Mouse (Mus musculus) neural tube, embryonic 15.5 days (tissue): Measurements from ENCODE around the gene Exoc6b. TPM values are rescaled to one million over a fixed set of nuclear protein-coding genes. Genes with fewer than 3 reads are reported as not detected.
A peak's percentile ranks its signal among the peaks of the same experiment; 100 is the strongest.

ENCODE experiments used
- ATAC-seq: fragments of 200-750 bp; cut with Nextera tagmentation; 2 replicates; pipeline ENCODE4 v1.8.0; 2017; ENCODE audit warnings: mild to moderate bottlenecking, moderate TSS enrichment, moderate library complexity; ENCODE audit not compliant: low FRiP score
- H3K27ac ChIP-seq: fragments of 300-500 bp; sonication (generic); replicated peaks from 2 replicates; pipeline ENCODE4 v1.5.1; 2015; ENCODE audit warnings: mild to moderate bottlenecking, inconsistent platforms
- H3K27me3 ChIP-seq: fragments of 300-500 bp; sonication (generic); replicated peaks from 2 replicates; pipeline ENCODE4 v1.6.1; 2015; ENCODE audit warnings: inconsistent platforms
- H3K36me3 ChIP-seq: fragments of 300-500 bp; sonication (generic); 2 replicates; pipeline ENCODE4 v1.6.1; 2015; ENCODE audit warnings: inconsistent platforms
- H3K4me1 ChIP-seq: fragments of 300-500 bp; sonication (generic); 2 replicates; pipeline ENCODE4 v1.6.1; 2015; ENCODE audit warnings: inconsistent platforms
- H3K4me2 ChIP-seq: fragments of 300-500 bp; sonication (generic); 2 replicates; pipeline ENCODE4 v1.6.1; 2015; ENCODE audit warnings: inconsistent platforms, mild to moderate bottlenecking, moderate library complexity
- H3K4me3 ChIP-seq: fragments of 300-500 bp; sonication (generic); replicated peaks from 2 replicates; pipeline ENCODE4 v1.5.1; 2015; ENCODE audit warnings: mild to moderate bottlenecking, inconsistent platforms
- H3K9ac ChIP-seq: fragments of 300-500 bp; sonication (generic); replicated peaks from 2 replicates; pipeline ENCODE4 v1.6.1; 2015; ENCODE audit warnings: mild to moderate bottlenecking, inconsistent platforms
- H3K9me3 ChIP-seq: fragments of 300-500 bp; sonication (generic); replicated peaks from 2 replicates; pipeline ENCODE4 v1.6.1; 2016; ENCODE audit warnings: inconsistent platforms
- WGBS: fragments of 180-500 bp; shearing (Covaris S2); methylation state at CpG from one replicate; pipeline ENCODE4 v1.1.7; 2015; ENCODE audit warnings: mixed read lengths; 5-methylcytosine and 5-hydroxymethylcytosine counted together
- polyA plus RNA-seq: library from polyadenylated mRNA; unstranded; fragments of >200 nt; fragmentation: Nextera tagmentation; extraction: Ambion mirVana; gene quantifications from 2 replicates; pipeline ENCODE4 v1.2.1, GENCODE M21; 2015

Exoc6b gene
- polyA plus RNA-seq, 1 experiment from 2014 or later: 44.5 TPM

DNA sequence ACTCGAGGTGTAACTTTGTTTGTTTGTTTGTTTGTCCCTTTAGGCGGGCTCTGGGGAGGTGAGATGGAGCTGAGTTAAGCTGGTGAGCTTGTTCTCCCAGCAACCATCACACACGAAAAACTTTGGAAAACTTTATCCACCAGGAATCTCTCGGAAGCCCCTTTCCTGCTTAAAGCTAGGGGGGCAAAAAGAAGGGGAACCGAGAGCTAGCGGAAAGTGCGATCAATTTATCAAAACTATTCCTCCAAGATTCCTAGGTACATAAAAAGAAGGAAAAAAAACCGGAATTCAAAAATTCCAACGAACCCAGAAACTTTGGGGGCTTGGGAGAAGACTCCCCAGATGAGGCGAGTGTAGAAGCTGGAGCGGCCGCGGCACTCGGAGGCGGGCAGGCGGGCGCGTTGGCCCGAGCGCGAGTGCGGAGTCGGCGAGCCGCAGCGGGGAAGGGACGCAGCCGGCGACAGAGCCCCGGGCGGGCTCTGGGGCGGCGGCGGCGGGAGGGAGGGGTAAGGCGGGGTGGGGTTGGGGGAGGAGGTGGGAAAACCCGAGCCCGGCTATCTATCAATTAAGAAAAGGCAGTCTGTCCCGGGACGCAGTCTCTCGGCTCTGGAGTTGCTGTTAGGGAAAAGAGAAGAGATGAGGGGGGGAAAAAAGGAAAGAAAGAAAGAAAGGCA is 481.0 kb downstream of the Exoc6b start:
- Histone ChIP-seq H3K9me3 (no peaks in the 10 kb centered on the region), H3K4me2 (peak overlapping the region; percentile 94), H3K4me3 (peak overlapping the region; percentile 49), H3K9ac (0 out of 2 replicates have a peak overlapping the region, but pooled peaks have one; percentile 41), H3K27me3 (peaks cover 81% of the 10 kb centered on the region), H3K27ac (no peak overlapping the region), H3K4me1 (peaks cover 67% of the 10 kb centered on the region), H3K36me3 (no peaks in the 10 kb centered on the region)
- no peak for ATAC-seq
- under 1% methylated on average over 41 of the region's 41 CpGs for WGBS

DNA sequence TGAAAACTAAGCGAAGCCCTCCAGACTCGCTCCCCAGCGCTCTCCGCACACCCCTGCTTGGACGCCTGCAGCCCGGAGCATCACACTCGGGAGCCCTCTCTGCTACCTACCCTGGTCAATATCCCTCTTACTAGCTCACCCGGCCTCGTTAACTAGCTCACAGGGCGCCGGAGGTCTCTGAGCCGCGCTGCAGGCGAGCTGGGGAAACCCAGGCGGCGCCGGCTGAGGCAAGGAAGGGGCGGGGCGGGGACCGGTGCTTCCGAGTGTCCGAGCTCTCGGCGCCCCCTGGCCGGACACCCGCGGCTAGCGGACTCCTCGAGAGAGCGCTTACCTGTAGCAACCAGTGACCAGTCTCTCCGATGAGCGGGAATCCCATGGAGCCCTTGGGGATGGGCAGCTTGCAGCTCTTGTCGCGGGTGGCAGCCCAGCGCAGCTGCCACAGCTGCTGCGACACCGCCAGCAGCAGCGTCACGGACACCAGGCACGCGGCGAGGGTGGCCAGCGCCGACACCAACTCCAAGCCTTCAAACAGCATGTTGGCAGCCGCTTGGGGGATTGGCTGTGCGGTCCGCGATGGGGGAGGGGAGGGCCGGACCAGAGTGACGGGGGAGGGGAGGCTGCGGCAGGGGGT is 481.7 kb downstream of the Exoc6b start:
- under 1% methylated on average over 50 of the region's 51 CpGs for WGBS
- peak overlapping the region; percentile 43 for H3K9ac ChIP-seq
- peaks cover 74% of the 10 kb centered on the region for H3K4me1 ChIP-seq
- H3K27ac ChIP-seq: no peak overlapping the region
- H3K4me3 ChIP-seq: peak overlapping the region; percentile 49
- H3K4me2 ChIP-seq: peak overlapping the region; percentile 94
- no peaks in the 10 kb centered on the region for H3K9me3 ChIP-seq
- H3K36me3 ChIP-seq: no peaks in the 10 kb centered on the region
- ATAC-seq: no peak
- H3K27me3 ChIP-seq: peaks cover 88% of the 10 kb centered on the region

DNA sequence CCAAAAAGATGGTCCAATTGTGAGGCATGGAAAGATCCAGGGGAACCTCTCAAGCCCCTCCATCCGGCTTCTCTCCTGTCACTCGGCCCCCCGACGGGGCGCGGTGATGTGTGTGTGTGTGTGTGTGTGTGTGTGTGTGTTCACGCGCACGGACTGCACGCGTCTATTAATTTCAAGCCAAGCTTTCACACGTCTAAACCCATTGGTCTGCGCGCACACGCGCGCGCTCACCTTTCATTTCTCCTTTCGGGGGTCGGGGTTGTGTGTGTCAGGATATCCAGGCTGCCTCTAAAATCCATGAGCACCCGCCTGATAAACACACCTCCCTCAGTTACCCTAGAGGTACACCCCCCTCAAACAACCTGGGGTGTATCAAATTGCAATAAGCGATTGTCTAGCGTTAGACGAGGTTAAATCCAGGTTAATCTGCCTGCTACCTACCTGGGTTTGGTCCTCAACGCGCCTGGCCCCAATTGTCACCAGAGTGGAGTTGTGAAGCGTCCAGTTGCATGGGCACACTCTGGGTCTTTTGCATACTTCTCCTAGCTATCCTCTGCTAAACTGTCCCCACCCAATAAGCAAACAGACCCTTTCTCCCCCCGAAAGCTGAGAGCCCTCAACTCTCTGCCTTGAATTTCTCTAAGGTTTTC is 482.6 kb downstream of the Exoc6b start:
- H3K9me3 ChIP-seq: no peaks in the 10 kb centered on the region
- ATAC-seq: no peak
- peak overlapping the region; percentile 49 for H3K4me3 ChIP-seq
- under 1% methylated on average over 28 of the region's 28 CpGs for WGBS
- H3K9ac ChIP-seq: no peak overlapping the region
- peak overlapping the region; percentile 94 for H3K4me2 ChIP-seq
- peaks cover 74% of the 10 kb centered on the region for H3K4me1 ChIP-seq
- no peak overlapping the region for H3K27ac ChIP-seq
- no peaks in the 10 kb centered on the region for H3K36me3 ChIP-seq
- peaks cover 93% of the 10 kb centered on the region for H3K27me3 ChIP-seq

DNA sequence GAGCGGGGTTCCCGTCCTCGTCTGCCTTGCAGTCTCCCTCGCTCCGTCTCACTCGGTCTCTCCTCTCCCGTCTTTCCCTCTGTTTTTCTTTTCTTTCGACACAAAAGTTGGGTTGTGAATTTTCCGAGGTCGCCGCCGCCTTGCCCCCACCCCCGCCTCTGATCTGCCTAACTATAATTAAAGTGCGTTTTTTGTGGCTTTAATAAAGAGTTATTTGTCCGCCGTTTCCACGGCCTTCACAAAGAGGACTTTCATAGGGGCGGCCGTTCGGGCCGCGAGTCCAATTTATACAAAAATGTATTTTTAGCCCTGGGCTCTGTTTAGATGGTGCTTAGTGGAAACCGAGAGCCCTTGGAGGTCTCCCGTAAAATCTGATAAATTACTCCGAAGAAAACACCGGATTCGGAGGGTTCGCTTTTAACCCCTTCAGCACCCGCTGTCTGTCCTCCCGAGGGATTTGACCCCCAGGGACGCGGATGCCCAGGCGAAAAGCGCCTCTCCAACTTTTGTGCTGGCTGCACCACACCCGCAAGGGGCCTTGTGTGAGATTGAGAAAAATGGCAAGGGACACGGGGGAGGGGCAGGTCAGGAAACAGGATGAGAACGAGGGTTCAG is 483.5 kb downstream of the Exoc6b start:
- no peaks in the 10 kb centered on the region for H3K9me3 ChIP-seq
- 0 out of 2 replicates have a peak overlapping the region, but pooled peaks have one; percentile 2 for H3K9ac ChIP-seq
- peak overlapping the region; percentile 94 for H3K4me2 ChIP-seq
- H3K4me3 ChIP-seq: peak overlapping the region; percentile 33
- no peaks in the 10 kb centered on the region for H3K36me3 ChIP-seq
- under 1% methylated on average over 37 of the region's 37 CpGs for WGBS
- H3K27me3 ChIP-seq: peaks cover 93% of the 10 kb centered on the region
- H3K4me1 ChIP-seq: peaks cover 74% of the 10 kb centered on the region
- H3K27ac ChIP-seq: no peak overlapping the region
- no peak for ATAC-seq

DNA sequence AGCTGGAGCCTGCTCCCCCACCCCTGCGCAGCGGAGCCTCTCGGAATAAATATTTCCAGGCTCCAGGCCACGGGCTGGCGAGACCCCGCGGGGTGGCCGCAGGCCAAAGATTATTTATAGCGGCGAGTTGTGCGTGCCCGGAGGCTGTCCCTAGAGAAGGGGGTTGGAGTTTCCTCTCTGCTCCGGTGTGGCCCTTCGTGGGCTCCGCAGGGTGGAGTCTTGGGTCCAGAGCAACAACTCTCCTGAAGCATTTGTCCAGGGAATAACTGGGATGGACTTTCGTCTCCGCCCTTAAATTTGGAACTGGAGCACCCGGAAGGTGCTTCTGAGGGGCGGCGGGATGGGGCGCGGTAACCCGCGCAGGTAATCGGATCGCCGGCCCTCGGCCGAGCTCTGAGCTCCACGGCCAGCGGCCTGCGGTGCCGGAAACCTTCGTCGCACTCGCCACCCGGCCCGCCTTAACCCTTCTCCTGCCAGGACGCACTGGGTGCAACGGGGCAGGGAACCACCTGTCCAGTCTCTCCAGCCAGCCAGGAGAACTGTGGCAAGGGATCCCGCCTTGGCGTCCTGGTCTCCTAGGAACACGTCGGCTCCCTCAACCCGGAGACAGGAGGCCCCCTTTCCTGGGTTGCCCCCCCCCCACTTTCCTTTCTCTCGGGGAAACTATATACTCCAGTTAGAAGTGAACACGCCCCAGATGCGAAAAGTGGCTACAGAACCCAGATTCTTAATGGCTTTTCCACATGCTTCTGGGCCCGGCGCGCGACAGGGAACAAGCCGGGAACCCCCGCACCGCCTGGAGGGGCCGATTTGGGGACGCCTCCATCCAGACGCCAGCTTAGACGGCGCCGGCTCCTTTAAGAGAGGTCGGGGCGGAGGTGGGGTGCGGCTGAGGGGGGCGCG is 484.3 kb downstream of the Exoc6b start:
- Histone ChIP-seq H3K27ac (no peak overlapping the region), H3K27me3 (peaks cover 95% of the 10 kb centered on the region), H3K4me1 (peaks cover 72% of the 10 kb centered on the region), H3K4me2 (peak overlapping the region; percentile 94), H3K9me3 (no peaks in the 10 kb centered on the region), H3K4me3 (peak overlapping the region; percentile 33), H3K9ac (0 out of 2 replicates have a peak overlapping the region, but pooled peaks have one; percentile 6), H3K36me3 (no peaks in the 10 kb centered on the region)
- under 1% methylated on average over 66 of the region's 66 CpGs for WGBS
- no peak for ATAC-seq

DNA sequence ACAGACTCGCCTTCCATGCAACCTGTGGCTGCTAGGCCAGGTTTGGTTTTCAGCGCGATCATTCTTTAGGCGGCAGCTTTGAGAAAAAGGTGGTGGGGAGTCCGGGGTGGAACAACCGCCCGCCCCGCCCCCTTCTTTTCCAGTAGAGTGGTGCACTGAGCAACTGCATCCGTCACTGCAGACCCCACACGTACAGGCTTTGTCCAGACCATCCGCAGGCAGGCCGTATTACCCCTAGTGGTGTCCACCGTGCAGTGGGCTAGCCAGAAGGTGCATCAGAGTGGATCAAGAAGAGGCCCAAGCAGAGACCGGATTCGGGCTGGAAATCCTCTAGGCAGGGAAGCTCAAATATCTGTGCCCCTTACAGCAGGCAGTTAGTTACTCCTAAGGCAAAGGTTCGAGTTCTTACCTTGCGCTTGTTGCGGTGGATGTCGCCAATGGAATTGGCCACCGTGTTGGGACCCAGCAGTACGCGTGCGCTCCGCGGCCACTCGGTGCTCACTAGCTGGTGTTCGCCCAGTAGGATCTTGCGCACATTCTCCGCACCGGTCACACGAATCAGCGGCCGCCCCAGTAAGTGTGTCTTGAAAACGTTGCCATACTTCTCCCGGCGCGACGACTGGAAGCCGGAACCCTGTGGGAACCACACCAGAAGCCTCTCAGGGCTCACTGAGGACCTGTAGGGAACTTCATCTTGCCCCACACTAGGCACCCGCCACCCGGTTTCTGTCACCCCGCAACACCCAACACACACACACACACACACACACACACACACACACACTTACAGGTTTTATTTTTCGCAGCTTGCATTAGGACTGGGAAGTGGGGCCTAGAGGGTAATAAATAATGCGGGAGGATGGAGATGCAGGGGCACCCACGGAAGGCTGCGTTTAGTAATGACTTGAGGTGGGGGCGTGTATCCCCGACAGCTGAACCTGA is 485.2 kb downstream of the Exoc6b start:
- peak overlapping the region; percentile 94 for H3K4me2 ChIP-seq
- H3K9me3 ChIP-seq: no peaks in the 10 kb centered on the region
- no peak overlapping the region for H3K27ac ChIP-seq
- peak; percentile 26; the same call in 1 of the 2 replicates for ATAC-seq
- H3K4me1 ChIP-seq: peaks cover 63% of the 10 kb centered on the region
- 0 out of 2 replicates have a peak overlapping the region, but pooled peaks have one; percentile 6 for H3K9ac ChIP-seq
- peaks cover 95% of the 10 kb centered on the region for H3K27me3 ChIP-seq
- H3K4me3 ChIP-seq: peak overlapping the region; percentile 33
- no peaks in the 10 kb centered on the region for H3K36me3 ChIP-seq
- under 1% methylated on average over 48 of the region's 48 CpGs for WGBS

DNA sequence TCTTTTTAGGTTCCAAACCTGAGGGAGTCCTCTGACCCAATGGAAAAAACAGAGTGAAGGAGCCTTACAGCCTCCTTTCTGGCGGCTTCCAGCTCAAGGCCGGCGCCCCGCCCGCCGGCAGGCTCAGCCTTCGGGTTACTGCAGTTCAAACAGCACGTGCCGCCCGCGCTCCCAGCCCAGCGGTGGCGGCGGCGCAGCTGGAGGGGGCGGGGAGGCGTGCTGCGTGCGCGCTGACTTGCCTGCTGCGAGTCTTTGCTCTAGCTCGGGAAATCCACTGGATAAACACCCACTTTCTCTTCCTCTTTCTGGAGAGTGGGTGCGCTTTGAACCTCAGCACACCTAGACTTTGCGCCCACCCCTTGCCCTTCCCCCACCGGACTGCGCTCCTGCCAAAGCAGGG is 485.9 kb downstream of the Exoc6b start:
- H3K9ac ChIP-seq: no peak overlapping the region
- H3K4me3 ChIP-seq: peak overlapping the region; percentile 33
- H3K27me3 ChIP-seq: peaks cover 94% of the 10 kb centered on the region
- no peaks in the 10 kb centered on the region for H3K9me3 ChIP-seq
- H3K4me2 ChIP-seq: peak overlapping the region; percentile 94
- peak; percentile 31; the same call in 1 of the 2 replicates for ATAC-seq
- H3K4me1 ChIP-seq: peaks cover 55% of the 10 kb centered on the region
- under 1% methylated on average over 26 of the region's 26 CpGs for WGBS
- H3K36me3 ChIP-seq: no peaks in the 10 kb centered on the region
- no peak overlapping the region for H3K27ac ChIP-seq

DNA sequence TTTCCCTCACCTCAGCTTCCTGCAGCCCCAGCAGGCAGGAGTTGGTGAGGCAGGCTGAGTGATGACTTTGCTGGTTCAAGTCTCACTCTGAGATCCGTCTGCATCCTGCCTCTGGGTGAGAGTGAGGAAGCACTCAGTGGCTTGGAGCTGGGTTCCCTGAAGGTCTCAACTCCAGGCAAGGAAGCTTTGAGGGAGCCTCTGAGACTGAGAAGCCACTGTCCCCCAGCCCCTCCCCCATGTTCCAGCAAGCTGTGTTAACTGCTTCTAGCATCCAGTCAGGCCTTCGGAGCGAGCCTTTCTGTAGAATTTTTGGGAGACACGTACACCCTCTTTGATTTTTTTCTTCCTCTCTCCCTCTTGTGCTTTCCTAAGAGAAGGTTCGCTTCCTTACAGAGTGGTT is 486.5 kb downstream of the Exoc6b start:
- no peak for ATAC-seq
- no peak overlapping the region for H3K9ac ChIP-seq
- H3K27ac ChIP-seq: no peak overlapping the region
- no peaks in the 10 kb centered on the region for H3K9me3 ChIP-seq
- H3K4me2 ChIP-seq: peak overlapping the region; percentile 94
- peaks cover 50% of the 10 kb centered on the region for H3K4me1 ChIP-seq
- H3K4me3 ChIP-seq: no peak overlapping the region
- peaks cover 93% of the 10 kb centered on the region for H3K27me3 ChIP-seq
- WGBS: 23% methylated on average over 5 of the region's 5 CpGs
- H3K36me3 ChIP-seq: no peaks in the 10 kb centered on the region

DNA sequence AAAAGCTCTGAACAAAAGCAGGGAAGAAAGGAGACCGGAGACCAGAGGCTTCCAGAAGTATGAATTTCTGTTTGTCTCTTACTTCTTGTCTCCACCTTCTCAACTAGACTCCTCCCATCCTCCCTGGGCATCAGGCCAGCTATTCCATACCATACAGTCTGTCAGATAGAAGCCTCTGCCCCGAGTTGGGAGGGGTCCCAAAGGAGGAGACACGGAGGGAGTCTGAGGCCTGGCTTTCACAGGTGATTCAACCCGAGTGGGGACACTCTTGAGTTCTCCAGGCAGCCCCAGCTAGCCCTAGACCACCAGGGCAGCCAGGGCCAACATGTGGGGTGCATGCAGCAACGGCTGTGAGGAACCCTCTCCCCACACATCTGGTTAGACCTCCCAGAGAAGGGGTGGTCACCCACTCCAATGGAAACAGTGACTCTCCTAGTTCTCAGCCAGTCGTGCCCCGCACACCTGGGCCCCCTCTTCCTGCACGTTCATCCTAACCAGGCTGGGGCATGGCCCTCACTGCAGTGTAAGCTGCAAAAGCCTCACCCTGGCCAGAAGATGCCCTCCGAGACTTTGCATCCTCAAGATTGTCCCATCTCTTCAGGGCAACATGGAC is 487.4 kb downstream of the Exoc6b start:
- Histone ChIP-seq H3K27ac (no peak overlapping the region), H3K4me3 (no peak overlapping the region), H3K4me2 (no peak overlapping the region), H3K9ac (no peak overlapping the region), H3K27me3 (peaks cover 84% of the 10 kb centered on the region), H3K9me3 (no peaks in the 10 kb centered on the region), H3K36me3 (no peaks in the 10 kb centered on the region), H3K4me1 (peaks cover 41% of the 10 kb centered on the region)
- WGBS: 56% methylated on average over 9 of the region's 9 CpGs
- no peak for ATAC-seq
